Mouse (Mus musculus) 416B (cell line): ENCODE measurements at regions not wholly inside any gene's neighbourhood (a gene's known extent, or its start where the extent isn't known, plus 50 kb on each side); places are given as distances from the start of the nearest gene placed in this dataset.

Experiments used
- DNase-seq: peaks from one replicate; pipeline ENCODE4 v3.0.0; 2011; ENCODE audit warnings: low read depth

DNA sequence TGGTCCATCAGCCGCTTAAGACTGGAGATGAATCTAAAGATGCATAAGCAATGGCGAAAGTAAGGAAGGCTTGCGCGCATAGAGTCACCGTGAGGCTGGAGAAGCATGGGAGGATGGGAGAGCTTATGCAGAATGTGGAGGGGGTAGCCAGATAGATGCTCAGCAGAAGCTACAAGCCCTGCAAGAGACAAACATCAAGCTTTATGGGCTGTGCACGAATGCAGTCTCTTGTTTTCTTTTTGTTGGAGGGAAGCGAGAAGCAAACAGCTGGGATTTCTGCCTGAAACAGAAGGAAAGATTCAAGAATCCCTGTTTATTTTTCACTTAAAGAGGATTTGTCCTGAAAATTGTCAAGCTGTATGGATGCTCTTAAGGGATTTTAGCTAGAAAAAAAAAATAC lies 188.7 kb downstream of the Kctd12 start:
- no peak for DNase-seq

DNA sequence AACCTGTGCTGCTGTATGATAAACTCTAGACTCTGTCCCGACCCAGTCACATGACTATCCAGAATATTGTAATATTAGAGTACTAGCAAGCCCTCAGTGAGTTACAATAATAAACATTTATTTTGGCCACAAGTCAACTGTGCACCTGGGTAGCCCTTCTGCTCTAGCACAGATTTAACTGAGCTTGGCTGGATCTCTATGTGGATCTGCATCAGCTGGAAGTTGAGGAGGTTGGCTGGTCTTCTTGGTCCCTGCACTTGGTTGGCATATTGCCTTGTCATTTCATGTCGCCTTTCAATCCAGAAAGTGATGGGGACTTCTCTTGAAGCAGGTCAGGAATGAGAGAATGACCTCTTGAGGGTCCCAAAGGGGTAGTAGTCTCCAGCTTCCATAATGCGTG lies 191.5 kb downstream of the Kctd12 start:
- no peak for DNase-seq

DNA sequence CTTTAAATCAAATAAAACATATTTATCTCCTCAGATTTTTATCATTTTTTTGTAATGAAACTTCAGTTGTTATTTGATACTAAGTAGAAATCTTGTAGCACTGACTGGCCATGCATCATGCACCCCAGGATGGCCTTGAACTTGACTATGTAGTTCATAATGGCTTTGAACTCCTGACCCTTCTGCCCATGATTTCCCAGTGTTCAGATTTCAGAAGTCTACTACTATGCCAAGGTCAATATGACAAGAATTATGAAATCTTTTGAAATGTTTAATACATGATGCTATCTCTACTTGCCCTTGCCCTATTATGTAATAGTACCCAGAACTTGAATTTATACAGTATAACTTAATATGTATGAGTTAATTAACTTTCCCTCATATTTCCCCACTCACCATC lies 200.2 kb downstream of the Kctd12 start:
- no peak for DNase-seq

- DNase-seq, result peak; percentile 78
Measured at GRCm38 (mm10) chr14:102769716-102770115, 212.7 kb downstream of the Kctd12 start.

- peak; percentile 92 for DNase-seq
Measured at GRCm38 (mm10) chr14:102748687-102749086, 233.8 kb downstream of the Kctd12 start.

DNA sequence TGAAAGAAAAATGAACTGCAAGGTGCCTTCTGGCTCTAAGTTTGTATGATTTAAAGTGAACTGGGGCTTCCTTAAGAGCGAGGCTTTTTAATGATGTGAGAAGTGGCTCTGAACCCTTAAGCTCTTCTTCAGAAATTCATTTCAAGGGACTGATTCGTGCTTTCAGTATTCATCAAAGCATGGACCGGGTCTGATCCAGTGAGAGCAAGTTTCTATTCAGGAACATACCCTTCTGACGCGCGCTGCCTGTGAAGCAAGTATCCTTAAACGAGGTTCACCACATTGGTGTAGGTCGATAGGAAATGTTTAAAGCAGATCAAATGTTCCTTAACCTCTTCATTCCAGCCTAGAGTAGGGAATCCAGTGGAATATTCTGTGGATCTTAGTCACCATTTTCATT lies 240.1 kb downstream of the Kctd12 start:
- no peak for DNase-seq

DNA sequence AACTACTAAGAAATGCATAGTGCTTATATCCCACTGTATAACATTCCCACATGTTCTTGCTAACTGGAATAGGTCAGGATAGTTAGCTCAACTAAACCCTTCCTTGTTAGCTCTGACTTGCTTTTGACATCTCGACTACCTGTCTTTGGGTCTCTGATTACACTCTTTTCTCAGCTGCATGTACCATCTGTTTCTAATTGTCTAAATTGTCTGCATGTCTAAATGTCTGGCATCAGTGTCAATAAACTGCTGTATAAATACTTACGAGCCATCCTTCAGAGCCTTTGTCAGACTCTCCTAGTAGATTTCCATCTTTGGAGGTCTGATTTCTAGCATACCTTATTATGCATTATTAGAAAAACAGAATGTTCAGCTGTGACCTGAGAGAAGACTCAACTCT lies 245.8 kb downstream of the Kctd12 start:
- no peak for DNase-seq

DNA sequence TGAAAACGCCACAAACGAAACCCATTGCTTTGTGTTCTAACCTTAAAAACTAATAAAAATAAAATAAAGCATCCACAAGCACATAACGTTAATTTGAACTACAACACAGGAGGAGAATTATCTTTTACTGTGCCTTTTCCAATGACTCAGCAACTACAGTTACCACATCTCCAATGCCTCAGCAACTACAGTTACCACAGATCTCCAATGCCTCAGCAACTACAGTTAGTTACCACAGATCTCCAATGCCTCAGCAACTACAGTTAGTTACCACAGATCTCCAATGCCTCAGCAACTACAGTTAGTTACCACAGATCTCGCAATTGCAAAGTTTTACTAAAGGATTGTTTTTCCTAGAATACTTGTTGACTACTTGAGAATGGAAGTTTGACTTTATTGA lies 248.7 kb downstream of the Kctd12 start:
- peak; percentile 82 for DNase-seq

DNA sequence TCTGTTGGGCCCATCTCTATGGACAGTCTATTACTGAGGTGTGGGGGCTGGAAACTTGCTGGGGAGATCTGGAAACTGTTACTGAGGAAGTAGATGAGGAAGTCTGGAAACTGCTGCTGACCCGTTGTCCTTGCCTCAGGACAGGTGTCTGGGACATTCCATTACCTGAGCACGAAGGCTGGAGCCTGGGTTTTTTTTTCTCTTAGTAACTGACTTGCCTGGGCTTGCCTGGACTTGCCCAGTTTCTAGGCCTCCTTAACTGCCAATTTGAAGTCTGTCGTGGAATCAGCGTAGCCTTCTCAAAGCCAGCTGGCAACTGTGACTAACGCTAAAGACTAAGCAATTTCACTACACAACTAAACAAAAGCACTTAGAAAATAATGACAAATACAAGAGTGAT lies 250.7 kb downstream of the Kctd12 start:
- peak; percentile 29 for DNase-seq

- no peak for DNase-seq
Measured at GRCm38 (mm10) chr14:102722633-102723032, 259.8 kb downstream of the Kctd12 start.

GRCm38 (mm10) chr14:102718558-102718957 lies 263.9 kb downstream of the Kctd12 start:
- DNase-seq, result peak; percentile 45

GRCm38 (mm10) chr14:102712600-102712999 lies 269.8 kb downstream of the Kctd12 start:
- no peak for DNase-seq

- no peak for DNase-seq
Measured at GRCm38 (mm10) chr14:102706704-102707336, 275.6 kb downstream of the Kctd12 start.

DNA sequence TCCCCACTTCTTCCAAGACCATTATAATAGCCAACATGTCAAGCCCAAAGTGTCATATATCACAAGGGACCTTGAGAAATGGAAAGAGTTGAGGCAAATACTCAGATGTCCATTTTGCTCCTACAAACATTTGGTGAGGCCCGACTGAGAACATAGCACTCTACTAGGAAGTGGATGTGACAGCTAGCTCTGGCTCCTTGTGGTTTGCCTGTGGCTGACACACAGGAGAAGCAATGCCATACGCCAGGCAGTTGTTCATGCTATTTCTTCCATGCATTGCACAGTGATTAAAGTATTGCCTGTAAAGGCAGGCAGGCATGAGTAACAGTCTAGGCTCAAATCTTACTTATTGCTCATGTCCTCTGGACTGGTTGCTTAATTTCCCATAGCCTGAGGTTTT lies 281.3 kb downstream of the Kctd12 start:
- DNase-seq, result peak; percentile 53

- DNase-seq, result no peak
Measured at GRCm38 (mm10) chr14:102700457-102700856, 282.0 kb downstream of the Kctd12 start.

GRCm38 (mm10) chr14:102699015-102699414 lies 283.4 kb downstream of the Kctd12 start:
- no peak for DNase-seq

DNA sequence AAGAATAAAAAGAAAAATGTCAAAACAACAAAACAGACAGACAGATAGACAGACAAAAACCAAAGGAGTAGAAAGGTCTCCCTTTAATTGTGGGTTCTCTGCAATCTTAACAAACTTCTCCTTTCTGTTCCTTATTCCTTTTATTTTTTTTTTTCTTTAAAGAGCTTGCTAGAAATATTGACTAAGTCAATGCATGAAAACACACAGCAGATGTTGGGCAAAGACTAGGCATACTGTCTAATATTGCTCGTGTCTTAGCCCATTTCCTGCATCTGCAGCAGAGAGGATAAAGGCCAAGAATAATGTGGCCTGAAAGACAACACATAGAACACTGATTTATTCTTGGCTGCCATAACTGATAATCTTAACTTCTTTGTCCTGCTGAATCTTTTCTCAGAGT lies 295.6 kb downstream of the Kctd12 start:
- DNase-seq, result no peak

- no peak for DNase-seq
Measured at GRCm38 (mm10) chr14:102676582-102676981, 305.9 kb downstream of the Kctd12 start.

DNA sequence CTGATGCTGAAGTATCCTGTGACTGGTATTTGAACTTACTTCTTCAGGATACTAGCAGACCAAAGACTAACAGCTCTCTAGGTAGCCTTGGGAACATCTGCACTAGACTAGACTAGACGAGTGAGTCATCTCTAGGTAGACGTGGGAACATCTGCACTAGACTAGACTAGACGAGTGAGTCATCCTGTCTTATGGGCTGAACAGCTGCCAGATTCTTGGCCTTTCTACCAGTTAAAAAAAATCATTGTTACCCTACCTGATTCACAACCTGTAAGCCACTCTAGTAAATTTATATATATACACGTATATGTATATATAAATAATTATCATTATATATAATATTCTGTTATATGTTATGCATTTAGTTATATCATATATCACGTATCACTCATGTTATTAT lies 307.8 kb downstream of the Kctd12 start:
- peak; percentile 25 for DNase-seq

DNA sequence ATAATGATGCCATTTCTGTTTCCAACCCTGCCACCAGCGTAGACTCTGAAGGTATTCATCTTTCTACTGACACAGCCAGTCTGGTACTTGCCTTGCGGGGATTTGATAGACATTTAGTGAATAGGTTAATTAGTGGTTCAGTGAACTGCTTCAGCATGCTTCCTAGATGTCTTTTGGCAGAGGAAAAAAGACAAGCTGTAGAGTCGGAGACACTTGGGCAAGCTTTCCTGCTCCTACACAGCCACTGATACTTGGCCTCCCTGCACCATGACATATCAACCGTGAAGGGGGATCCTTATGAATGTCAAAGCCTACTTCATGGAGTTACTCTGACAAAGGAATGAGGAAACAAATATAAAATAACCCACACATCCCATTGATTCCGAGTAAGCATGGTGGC lies 308.7 kb downstream of the Kctd12 start:
- no peak for DNase-seq

GRCm38 (mm10) chr14:102663240-102663639 lies 319.2 kb downstream of the Kctd12 start:
- no peak for DNase-seq

GRCm38 (mm10) chr14:102660351-102660750 lies 322.1 kb downstream of the Kctd12 start:
- DNase-seq, result no peak

DNA sequence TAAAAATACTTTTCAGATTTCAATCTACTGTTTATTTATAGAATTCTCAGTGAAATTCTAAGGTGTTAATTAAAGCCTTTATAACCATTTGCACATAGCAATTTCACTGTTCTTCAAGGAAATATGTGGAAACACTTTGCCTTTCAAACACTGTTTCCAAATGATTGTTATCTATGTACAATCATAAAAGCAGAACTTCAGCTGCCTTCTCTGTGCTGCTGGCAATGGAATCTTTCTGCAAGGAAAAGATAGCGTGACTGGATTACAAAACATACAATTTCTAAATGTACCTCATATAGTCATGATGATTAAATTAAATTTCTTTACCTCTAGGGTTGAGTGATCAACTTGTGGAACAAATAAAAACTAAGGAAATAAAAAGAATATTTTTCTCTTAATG lies 326.2 kb downstream of the Kctd12 start:
- DNase-seq, result peak; percentile 63

GRCm38 (mm10) chr14:102629601-102630000 lies 352.8 kb downstream of the Kctd12 start:
- no peak for DNase-seq

GRCm38 (mm10) chr14:102621546-102621945 lies 360.9 kb downstream of the Kctd12 start:
- no peak for DNase-seq
